Mouse (Mus musculus) spleen, embryonic (tissue): ENCODE measurements at regions not wholly inside any gene's neighbourhood (a gene's known extent, or its start where the extent isn't known, plus 50 kb on each side); places are given as distances from the start of the nearest gene placed in this dataset.

Experiments used
- CTCF ChIA-PET: fragments of 350-600 bp; sonication (Branson Sonifier 250); formaldehyde crosslinking; loops from one replicate; lab custom pipeline; 2022; lab: Charles Lee

DNA sequence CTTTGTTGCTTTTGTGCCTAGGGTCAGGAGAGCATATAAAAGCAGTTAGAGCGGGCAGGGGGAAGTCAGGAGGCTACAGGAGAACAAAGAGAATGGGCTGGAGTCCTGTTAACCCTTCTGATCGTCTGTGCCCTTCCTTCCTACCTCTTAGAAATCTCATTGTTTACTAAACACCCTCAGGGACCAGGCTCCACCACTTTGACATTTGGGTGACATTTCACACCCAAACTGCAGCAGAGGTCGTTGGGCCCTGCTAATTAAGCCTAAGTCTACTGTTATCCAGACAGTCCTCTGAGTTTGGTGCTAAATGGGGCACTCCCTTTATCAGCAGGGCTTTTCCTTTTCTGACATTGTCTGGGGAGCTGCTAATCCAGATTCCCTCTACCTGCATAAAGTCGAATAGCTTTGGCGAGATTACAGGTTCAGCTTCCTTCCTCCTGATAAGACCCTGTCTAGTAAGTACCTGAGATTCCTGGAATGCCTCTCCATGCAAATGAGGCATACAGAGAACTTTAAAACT is 84.2 kb upstream of the Arglu1 start:
- CTCF ChIA-PET: no interaction called here

DNA sequence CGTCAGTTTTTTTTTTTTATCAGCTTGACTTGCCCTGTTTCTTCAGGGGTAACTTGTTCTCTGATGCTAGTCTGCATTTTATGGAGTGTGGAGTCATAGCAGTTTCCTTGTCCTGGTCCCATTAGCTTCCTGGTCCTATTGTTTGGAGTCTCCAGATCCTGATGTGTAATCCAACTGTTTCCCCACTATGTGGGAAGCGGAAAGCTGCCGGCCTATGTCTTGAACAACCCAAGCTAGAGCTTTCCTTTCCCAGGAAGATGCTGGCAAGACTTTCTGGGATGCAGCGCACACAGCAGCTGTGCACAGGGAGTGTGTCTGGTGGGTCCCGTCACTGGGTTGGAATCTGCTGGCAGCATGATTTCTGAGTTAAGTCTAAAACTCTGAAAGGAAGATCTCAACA is 82.1 kb upstream of the Arglu1 start:
- CTCF ChIA-PET: no interaction called here

DNA sequence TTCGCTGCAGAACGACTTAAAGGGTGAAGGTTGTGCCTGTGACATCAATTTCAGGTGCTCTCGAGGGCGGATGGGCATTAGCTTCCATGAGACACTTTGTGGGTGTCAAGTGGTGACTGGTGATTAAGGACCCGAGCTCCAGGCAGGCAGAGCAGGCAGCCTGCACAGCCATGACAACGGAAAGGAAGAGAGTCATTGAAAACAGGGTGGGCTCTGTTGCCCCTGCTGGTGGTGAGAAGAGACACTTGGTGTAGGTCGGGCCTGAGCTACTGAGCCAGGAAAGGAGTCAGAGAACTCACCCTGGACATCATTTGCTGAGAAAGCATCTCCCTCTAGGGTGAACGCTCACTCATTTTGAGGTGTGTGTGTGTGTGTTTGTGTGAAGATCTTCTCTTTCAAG is 80.1 kb upstream of the Arglu1 start:
- CTCF ChIA-PET: no interaction called here

DNA sequence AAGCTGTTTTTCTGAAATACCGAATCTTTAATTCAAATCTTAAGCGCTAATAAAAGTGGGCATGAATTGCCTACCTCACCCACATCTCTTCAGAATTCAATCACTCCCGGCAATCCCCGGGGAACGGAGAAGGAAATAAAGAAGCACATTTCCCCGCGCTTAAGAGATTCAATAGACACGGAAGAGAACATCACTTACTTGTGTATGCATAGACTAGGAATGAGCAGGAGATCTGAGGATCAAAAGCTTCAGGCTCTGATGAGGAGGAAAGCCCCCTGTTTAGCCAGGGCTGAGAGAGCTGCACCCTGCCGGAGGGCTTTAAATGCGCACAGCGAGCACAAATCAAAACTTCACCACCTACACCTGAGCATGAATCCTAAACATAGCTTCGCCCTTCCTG is 72.0 kb upstream of the Arglu1 start:
- CTCF ChIA-PET: no interaction called here

DNA sequence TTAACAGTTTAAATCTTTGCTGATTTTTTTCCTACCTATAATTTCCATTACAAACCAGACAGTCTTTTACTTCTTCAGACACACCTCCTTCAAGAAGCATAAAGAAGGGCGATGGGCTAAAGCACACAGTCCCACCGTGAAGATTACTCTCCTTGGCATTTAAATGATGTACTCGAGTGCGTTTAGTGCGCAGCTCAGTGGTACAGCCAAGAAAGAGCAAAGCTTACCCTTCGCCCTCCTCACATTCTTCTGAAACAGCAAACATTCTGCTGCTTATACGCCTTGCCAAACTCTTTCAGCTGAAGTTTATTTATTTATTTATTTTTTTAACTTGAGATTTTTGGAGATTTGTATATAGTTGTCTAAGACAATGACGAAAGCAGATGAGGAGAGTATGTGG is 68.0 kb upstream of the Arglu1 start:
- CTCF ChIA-PET: no interaction called here

DNA sequence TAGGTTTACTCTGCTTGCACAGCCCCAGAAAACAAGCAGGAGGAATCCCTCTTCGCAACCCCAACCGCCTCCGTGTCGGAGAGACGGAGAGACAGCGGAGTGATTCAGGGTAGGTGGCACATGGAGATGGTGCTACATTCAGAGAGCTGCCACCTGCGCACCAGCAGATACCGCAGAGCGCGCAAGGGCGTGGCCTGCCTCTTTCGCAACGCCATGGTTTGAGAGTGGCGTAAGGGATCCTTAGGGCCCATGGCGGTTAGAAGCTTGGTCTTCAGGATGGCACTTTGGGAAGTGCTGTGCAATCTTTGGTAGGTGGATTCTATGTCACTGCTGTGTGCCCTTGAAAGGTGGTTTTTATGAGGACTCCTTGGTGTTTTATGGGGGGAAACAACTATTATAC is 60.9 kb upstream of the Arglu1 start:
- CTCF ChIA-PET: no interaction called here

DNA sequence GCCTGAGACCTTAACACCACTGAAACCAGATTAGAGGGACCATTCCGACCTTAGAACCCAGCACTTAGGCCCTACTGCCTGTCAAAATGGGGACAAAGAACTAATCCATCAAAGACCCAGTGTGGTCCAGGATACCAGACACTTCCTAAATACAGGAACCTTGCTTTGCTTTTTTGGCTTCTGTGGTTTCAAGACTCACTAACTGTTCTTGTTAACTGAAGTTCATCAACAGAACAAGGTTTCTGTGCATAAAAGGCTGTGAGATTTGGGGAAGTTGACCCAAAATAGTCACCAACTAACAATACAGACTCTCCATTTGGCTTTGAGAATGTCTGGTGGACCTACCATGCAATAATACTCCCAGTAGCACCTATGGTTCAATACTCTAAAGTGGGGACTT is 56.4 kb upstream of the Arglu1 start:
- CTCF ChIA-PET: interaction anchor here (0.6 kb wide), 1 partner anchor 22 kb away, joined by 9 read pairs; no protein-coding TSS in a partner anchor

DNA sequence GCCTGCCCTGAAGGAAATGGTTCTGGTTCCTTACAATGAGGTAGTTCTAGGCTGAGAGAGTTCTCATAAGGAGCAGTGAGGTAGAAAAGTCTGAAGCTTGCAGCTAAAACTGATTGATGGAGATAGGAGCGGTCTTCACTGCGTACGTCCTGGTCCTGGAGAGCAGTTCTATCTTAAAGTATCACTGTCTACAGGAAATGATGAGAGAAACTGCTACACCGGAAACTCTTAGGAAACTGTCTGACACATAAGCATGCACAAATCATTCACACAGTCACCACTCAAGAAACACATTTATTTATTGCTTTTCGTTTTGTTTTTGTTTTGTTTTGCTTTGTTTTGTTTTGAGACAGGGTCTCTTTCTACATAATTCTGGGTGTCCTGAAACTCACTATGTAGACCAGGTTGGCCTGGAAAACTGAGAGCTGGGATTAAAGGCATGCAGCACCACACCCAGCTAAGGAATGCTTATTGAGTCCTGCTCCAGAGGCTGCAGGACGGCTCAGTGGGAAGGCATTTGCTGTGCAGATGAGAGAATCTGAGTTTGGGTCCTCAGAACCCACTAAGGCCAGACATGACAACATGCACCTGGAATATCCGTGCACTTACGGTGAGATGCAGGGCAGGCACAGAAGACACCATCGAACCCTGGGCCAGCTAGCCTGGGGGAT is 55.4 kb upstream of the Arglu1 start:
- CTCF ChIA-PET: no interaction called here
